Mouse (Mus musculus) C2C12 (cell line): ENCODE results near the gene A430078G23Rik. TPM values are rescaled to one million over a fixed set of nuclear protein-coding genes. Genes with fewer than 3 reads are reported as not detected.
"Not testable (repeated sequence)": the region's sequence is repeated elsewhere in the genome, so short reads cannot be mapped to it uniquely, and the experiment has no call there.

Experiments
- H3K27me3 ChIP-seq: one replicate; pipeline ENCODE4 v1.6.1; 2011; ENCODE audit not compliant: control insufficient read depth, insufficient read depth, insufficient read length
- H3K36me3 ChIP-seq: one replicate; pipeline ENCODE4 v1.6.1; 2011; ENCODE audit not compliant: control insufficient read depth, insufficient read depth
- H3K4me3 ChIP-seq: one replicate; pipeline ENCODE4 v1.5.1; 2011; ENCODE audit warnings: mild to moderate bottlenecking, control low read depth; ENCODE audit not compliant: poor library complexity, insufficient read depth, severe bottlenecking
- H3K79me2 ChIP-seq: one replicate; pipeline ENCODE4 v1.6.1; 2011; ENCODE audit not compliant: control insufficient read depth, insufficient read depth
- H3K79me3 ChIP-seq: one replicate; pipeline ENCODE4 v1.6.1; 2011; ENCODE audit warnings: low read depth, control low read depth
- H3ac ChIP-seq: one replicate; pipeline ENCODE3; 2011; ENCODE audit warnings: low read depth; ENCODE audit not compliant: control insufficient read depth, insufficient read length
- CEBPB ChIP-seq: IDR thresholded peaks from one replicate; pipeline ENCODE4 v1.6.1; 2011; ENCODE audit warnings: low read depth, mild to moderate bottlenecking, control low read depth, moderate library complexity
- CTCF ChIP-seq: IDR thresholded peaks from one replicate; pipeline ENCODE4 v1.5.1; 2011; ENCODE audit not compliant: control insufficient read depth, insufficient read depth, insufficient read length
- FOSL1 ChIP-seq: IDR thresholded peaks from one replicate; pipeline ENCODE4 v1.8.0; 2011; ENCODE audit warnings: mild to moderate bottlenecking, low read length; ENCODE audit not compliant: poor library complexity, insufficient read depth, severe bottlenecking
- MAX ChIP-seq: IDR thresholded peaks from one replicate; pipeline ENCODE4 v1.6.1; 2011; ENCODE audit warnings: mild to moderate bottlenecking, control low read depth
- MYOD1 ChIP-seq: IDR thresholded peaks from one replicate; pipeline ENCODE4 v1.6.1; 2011; ENCODE audit warnings: low read depth; ENCODE audit not compliant: control insufficient read depth, insufficient read length
- MYOG ChIP-seq: IDR thresholded peaks from one replicate; pipeline ENCODE4 v1.6.1; 2011; ENCODE audit not compliant: control insufficient read depth, insufficient read length; ENCODE audit errors: extremely low read depth
- USF1 ChIP-seq: IDR thresholded peaks from one replicate; pipeline ENCODE4 v1.6.1; 2011; ENCODE audit warnings: low read depth, mild to moderate bottlenecking, control low read depth, moderate library complexity
- polyA plus RNA-seq: library from polyadenylated mRNA; unstranded; fragments of >200 nt; fragmentation: generic; extraction: Trizol; gene quantifications from one replicate; pipeline ENCODE4 v1.2.1, GENCODE M21; 2012; ENCODE audit warnings: missing spikeins

A430078G23Rik gene
- polyA plus RNA-seq, 1 experiment: not detected

DNA sequence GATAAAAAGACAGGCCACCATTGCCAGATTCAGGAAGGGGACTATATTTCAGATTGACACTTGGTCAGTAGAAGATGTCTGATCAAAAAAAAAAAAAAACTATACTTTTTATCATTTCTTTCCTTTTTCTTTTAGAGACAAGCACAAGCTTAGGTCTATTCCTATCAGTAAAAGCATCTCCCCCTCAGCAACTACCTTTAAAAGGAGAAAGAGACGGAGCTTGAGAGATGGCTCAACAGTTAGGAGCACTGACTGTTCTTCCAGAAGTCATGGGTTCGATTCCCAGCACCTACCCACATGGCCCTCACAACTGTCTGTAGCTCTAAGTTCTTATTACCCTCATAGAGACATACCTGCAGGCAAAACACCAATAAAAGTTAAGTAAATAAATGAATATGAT is 38.9 kb upstream of the A430078G23Rik start:
- TF ChIP-seq FOSL1 (no peak), CEBPB (no peak), MYOD1 (no peak), MAX (no peak), CTCF (no peak), MYOG (no peak), USF1 (no peak)
- no peaks in the 10 kb centered on the region for H3K36me3 ChIP-seq
- no peaks in the 10 kb centered on the region for H3K79me2 ChIP-seq
- no peaks in the 10 kb centered on the region for H3K27me3 ChIP-seq
- no peaks in the 10 kb centered on the region for H3K79me3 ChIP-seq
- no peak overlapping the region for H3K4me3 ChIP-seq
- no peak overlapping the region for H3ac ChIP-seq

DNA sequence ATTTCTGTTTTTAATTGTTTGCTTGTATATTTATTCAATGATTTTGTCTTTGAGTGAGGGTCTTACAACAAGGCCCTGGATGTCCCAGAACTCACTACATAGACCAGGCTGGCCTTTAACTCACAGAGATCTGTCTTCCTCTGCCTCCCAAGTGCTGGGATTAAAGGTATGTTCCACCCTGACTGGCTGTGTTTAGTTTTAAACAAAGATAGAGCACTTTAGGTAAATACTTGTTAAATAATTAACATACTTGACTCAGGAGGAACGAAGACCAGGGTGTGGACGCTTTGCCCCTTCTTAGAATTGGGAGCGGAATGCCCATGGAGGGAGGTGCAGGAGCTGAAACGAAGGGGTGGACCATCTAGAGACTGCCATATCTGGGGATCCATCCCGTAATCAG is 36.6 kb upstream of the A430078G23Rik start:
- Histone ChIP-seq H3ac (no peak overlapping the region), H3K27me3 (no peaks in the 10 kb centered on the region), H3K79me3 (no peaks in the 10 kb centered on the region), H3K79me2 (no peaks in the 10 kb centered on the region), H3K36me3 (no peaks in the 10 kb centered on the region), H3K4me3 (no peak overlapping the region)
- no peak for TF ChIP-seq USF1

DNA sequence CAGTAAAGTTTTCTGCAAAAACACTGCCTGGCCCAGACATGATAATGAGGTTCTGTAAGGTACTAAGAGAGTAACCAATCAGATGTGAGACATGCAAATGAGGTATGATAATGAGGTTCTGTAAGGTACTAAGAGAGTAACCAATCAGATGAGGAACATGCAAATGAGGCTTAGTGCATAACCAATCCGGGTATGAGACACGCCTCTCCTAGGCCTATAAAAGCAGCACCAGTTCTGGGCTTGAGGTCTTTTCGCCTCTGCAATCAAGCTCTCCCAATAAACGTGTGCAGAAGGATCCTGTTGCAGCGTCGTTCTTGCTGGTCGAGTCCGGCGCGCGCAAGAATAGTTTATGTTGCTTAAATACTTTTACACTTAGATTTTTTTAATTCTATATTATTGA is 33.9 kb upstream of the A430078G23Rik start:
- not testable (repeated sequence) for H3K79me2 ChIP-seq, H3K36me3 ChIP-seq, H3K79me3 ChIP-seq, H3K27me3 ChIP-seq, H3K4me3 ChIP-seq, H3ac ChIP-seq

DNA sequence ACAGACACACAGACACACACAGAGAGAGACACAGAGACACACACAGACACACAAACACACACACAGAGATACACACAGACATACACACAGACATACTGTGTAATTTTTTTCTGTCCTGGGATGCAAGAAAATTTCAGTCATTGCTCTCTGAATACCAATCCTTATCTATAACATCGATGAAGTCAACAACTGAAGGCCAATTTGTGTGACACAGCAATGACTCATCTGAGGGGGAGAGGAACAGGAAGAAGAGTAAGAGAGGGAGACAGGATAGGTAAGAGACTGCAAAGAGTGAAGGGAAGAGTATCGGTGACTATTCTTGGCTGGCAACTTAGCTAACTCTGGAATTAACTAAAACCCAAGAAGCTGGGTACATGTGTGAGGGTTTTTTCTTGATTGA is 29.0 kb upstream of the A430078G23Rik start:
- Histone ChIP-seq H3K36me3 (no peaks in the 10 kb centered on the region), H3K79me3 (no peaks in the 10 kb centered on the region), H3K79me2 (no peaks in the 10 kb centered on the region), H3K27me3 (no peaks in the 10 kb centered on the region), H3K4me3 (no peak overlapping the region), H3ac (no peak overlapping the region)
- no peak for TF ChIP-seq CTCF
- TF ChIP-seq MYOD1: no peak
- TF ChIP-seq USF1: no peak
- TF ChIP-seq MYOG: no peak
- TF ChIP-seq CEBPB: no peak
- no peak for TF ChIP-seq FOSL1
- TF ChIP-seq MAX: no peak

DNA sequence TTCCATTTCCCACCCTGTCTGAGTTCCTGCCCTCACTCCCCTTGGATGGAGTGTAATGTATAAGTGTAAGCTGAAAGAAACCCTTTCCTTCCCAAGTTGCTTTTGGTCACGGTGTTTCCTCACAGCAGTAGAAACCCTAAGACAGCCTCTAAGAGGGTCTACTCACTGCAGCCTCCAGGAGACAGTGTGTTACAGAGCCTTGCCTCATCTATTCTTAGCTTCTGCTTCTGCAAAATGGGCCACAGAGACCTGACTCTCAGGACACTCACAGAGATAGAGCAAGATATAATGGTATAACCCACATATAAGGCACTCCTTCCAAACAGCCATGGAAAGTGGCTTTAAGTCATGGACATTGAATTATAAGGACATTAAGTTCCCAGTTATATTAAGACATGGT is 26.2 kb upstream of the A430078G23Rik start:
- H3K79me2 ChIP-seq: no peaks in the 10 kb centered on the region
- TF ChIP-seq CEBPB (no peak), FOSL1 (no peak)
- no peaks in the 10 kb centered on the region for H3K36me3 ChIP-seq
- no peaks in the 10 kb centered on the region for H3K27me3 ChIP-seq
- no peak overlapping the region for H3K4me3 ChIP-seq
- no peaks in the 10 kb centered on the region for H3K79me3 ChIP-seq
- no peak overlapping the region for H3ac ChIP-seq

DNA sequence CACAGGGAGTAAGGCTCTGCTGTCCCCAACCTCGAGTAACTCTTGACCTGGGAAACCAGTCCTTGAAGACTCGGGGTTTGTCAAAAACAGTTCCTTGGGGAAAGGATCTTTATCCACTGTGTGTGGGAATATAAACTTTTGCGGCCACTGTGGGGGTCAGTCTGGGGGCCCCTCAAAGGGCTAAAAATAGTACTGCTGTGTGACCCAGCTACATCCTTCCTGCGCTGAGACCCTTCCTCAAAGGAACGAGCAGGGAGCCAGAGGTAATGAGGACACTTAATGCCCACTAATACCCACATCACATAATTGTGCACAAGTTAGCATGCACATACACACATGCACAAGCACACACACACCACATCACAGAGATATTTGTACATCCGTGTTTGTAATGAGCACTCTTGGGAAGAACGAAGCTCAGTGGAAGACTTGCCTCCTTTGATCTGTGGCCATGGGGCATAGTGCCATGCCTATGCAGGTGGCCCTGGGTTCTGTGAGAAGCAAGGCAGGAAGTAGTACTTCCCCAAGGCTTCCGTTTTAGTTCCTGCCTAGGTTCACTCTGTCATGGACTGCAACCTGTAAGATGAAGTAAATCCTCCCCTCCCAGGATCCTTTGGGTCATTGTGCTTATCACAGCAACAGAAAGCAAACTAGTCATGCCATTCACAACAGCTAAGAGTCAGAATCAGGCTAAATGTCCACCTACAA is 25.5 kb upstream of the A430078G23Rik start:
- Histone ChIP-seq H3K36me3 (no peaks in the 10 kb centered on the region), H3K79me3 (no peaks in the 10 kb centered on the region), H3K27me3 (no peaks in the 10 kb centered on the region)

DNA sequence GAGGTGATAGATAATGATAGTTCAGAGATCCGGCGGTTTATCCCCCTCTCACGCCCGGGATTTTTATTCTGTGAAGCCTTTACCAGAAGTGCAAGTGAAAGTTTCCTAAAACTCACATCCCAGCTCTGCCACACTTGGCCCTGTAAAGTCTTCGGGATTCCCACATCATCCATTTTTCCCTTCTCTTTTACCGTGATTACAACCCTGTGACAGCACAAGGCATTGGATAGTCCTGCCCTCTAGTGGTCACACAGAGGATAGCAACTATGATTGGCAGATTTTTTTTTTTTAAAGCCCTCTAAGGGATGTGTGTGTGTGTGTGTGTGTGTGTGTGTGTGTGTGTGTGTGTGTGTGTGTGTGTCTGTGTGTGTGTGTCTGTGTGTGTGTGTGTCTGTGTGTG is 22.6 kb upstream of the A430078G23Rik start:
- TF ChIP-seq MYOG (no peak), CTCF (peak; percentile 27)
- H3K27me3 ChIP-seq: no peaks in the 10 kb centered on the region
- no peaks in the 10 kb centered on the region for H3K36me3 ChIP-seq
- no peaks in the 10 kb centered on the region for H3K79me3 ChIP-seq
- no peak overlapping the region for H3K4me3 ChIP-seq
- no peak overlapping the region for H3ac ChIP-seq
- no peaks in the 10 kb centered on the region for H3K79me2 ChIP-seq

More for the DNA sequence above, 25.5 kb upstream of the A430078G23Rik start:
- TF ChIP-seq MYOD1: no peak
- Histone ChIP-seq H3K4me3 (no peak overlapping the region), H3K79me2 (no peaks in the 10 kb centered on the region), H3ac (no peak overlapping the region)
